Mouse (Mus musculus) heart, embryonic 13.5 days (tissue): Measurements from ENCODE around the gene Tcf7. TPM values are rescaled to one million over a fixed set of nuclear protein-coding genes. Genes with fewer than 3 reads are reported as not detected.

ENCODE experiments used
- ATAC-seq: fragments of 200-750 bp; cut with Nextera tagmentation; 2 replicates; pipeline ENCODE4 v1.8.0; 2017; ENCODE audit warnings: moderate TSS enrichment; ENCODE audit not compliant: insufficient number of reproducible peaks, low FRiP score, low TSS enrichment; ENCODE audit errors: extremely low read depth
- H3K27ac ChIP-seq: fragments of 300-500 bp; sonication (generic); replicated peaks from 2 replicates; pipeline ENCODE4 v1.5.1; 2015; ENCODE audit warnings: moderate library complexity, mild to moderate bottlenecking, inconsistent platforms
- H3K27me3 ChIP-seq: fragments of 300-500 bp; sonication (generic); replicated peaks from 2 replicates; pipeline ENCODE4 v1.6.1; 2015; ENCODE audit warnings: mild to moderate bottlenecking, inconsistent platforms
- H3K36me3 ChIP-seq: fragments of 300-500 bp; sonication (generic); 2 replicates; pipeline ENCODE4 v1.6.1; 2015; ENCODE audit warnings: mild to moderate bottlenecking, inconsistent platforms
- H3K4me1 ChIP-seq: fragments of 300-500 bp; sonication (generic); 2 replicates; pipeline ENCODE4 v1.6.1; 2015; ENCODE audit warnings: inconsistent platforms
- H3K4me2 ChIP-seq: fragments of 300-500 bp; sonication (generic); 2 replicates; pipeline ENCODE4 v1.6.1; 2015; ENCODE audit warnings: inconsistent platforms, mild to moderate bottlenecking, moderate library complexity
- H3K4me3 ChIP-seq: fragments of 300-500 bp; sonication (generic); 2 replicates; pipeline ENCODE4 v1.5.1; 2015; ENCODE audit warnings: moderate library complexity, mild to moderate bottlenecking, inconsistent platforms
- H3K9ac ChIP-seq: fragments of 300-500 bp; sonication (generic); 2 replicates; pipeline ENCODE4 v1.6.1; 2015; ENCODE audit warnings: inconsistent platforms, mild to moderate bottlenecking, moderate library complexity
- H3K9me3 ChIP-seq: fragments of 300-500 bp; sonication (generic); 2 replicates; pipeline ENCODE4 v1.6.1; 2016; ENCODE audit warnings: inconsistent platforms
- WGBS: fragments of 180-500 bp; shearing (Covaris S2); methylation state at CpG from one replicate; pipeline ENCODE4 v1.1.7; 2015; ENCODE audit warnings: mixed read lengths; 5-methylcytosine and 5-hydroxymethylcytosine counted together
- polyA plus RNA-seq: library from polyadenylated mRNA; unstranded; fragments of >200 nt; fragmentation: Nextera tagmentation; extraction: Ambion mirVana; gene quantifications from 2 replicates; pipeline ENCODE4 v1.2.1, GENCODE M21; 2015

The Tcf7 gene
- polyA plus RNA-seq, 1 experiment from 2014 or later = 4.3 TPM

GRCm38 (mm10) chr11:52283596-52284571 lies 1.1 kb upstream of the Tcf7 start:
- ATAC-seq = no peak; the same call in 1 of the 2 replicates

GRCm38 (mm10) chr11:52282420-52282773 lies 417 bp downstream of the Tcf7 start:
- 1% methylated on average over 19 of the region's 19 CpGs for WGBS
- peak overlapping the region; percentile 85 for H3K9ac ChIP-seq
- no peak for ATAC-seq
- peak overlapping the region; percentile 85 for H3K4me2 ChIP-seq
- peaks cover 38% of the 10 kb centered on the region for H3K4me1 ChIP-seq
- H3K4me3 ChIP-seq = peak overlapping the region; percentile 73
- H3K27me3 ChIP-seq = peaks cover 39% of the 10 kb centered on the region
- no peaks in the 10 kb centered on the region for H3K36me3 ChIP-seq
- H3K27ac ChIP-seq = no peak overlapping the region
- no peaks in the 10 kb centered on the region for H3K9me3 ChIP-seq

More at GRCm38 (mm10) chr11:52283596-52284571, 1.1 kb upstream of the Tcf7 start:
- Histone ChIP-seq H3K4me2 (peak overlapping the region; percentile 85), H3K27me3 (peaks cover 39% of the 10 kb centered on the region), H3K27ac (no peak overlapping the region), H3K9me3 (no peaks in the 10 kb centered on the region), H3K36me3 (no peaks in the 10 kb centered on the region), H3K4me3 (peak overlapping the region; percentile 73), H3K9ac (peak overlapping the region; percentile 64), H3K4me1 (peaks cover 38% of the 10 kb centered on the region)
- WGBS = 10% methylated on average over 44 of the region's 44 CpGs

- WGBS = 75% methylated on average over 19 of the region's 19 CpGs
Observed at GRCm38 (mm10) chr11:52281568-52282328, 1.1 kb downstream of the Tcf7 start.

GRCm38 (mm10) chr11:52280566-52281455 lies 2.0 kb downstream of the Tcf7 start:
- Histone ChIP-seq H3K9ac (no peak overlapping the region), H3K4me1 (peaks cover 26% of the 10 kb centered on the region), H3K4me3 (no peak overlapping the region), H3K36me3 (no peaks in the 10 kb centered on the region), H3K27me3 (peaks cover 39% of the 10 kb centered on the region), H3K27ac (no peak overlapping the region), H3K4me2 (no peak overlapping the region), H3K9me3 (no peaks in the 10 kb centered on the region)
- ATAC-seq = no peak
- 85% methylated on average over 11 of the region's 11 CpGs for WGBS

More at GRCm38 (mm10) chr11:52281568-52282328, 1.1 kb downstream of the Tcf7 start:
- peak overlapping the region; percentile 73 for H3K4me3 ChIP-seq
- no peak for ATAC-seq
- H3K9ac ChIP-seq = peak overlapping the region; percentile 85
- H3K27me3 ChIP-seq = peaks cover 39% of the 10 kb centered on the region
- no peak overlapping the region for H3K27ac ChIP-seq
- H3K4me2 ChIP-seq = peak overlapping the region; percentile 85
- no peaks in the 10 kb centered on the region for H3K9me3 ChIP-seq
- H3K4me1 ChIP-seq = peaks cover 35% of the 10 kb centered on the region
- H3K36me3 ChIP-seq = no peaks in the 10 kb centered on the region

GRCm38 (mm10) chr11:52279611-52280145 lies 3.1 kb downstream of the Tcf7 start:
- no peak for ATAC-seq
- no peak overlapping the region for H3K4me3 ChIP-seq
- H3K9me3 ChIP-seq = no peaks in the 10 kb centered on the region
- peaks cover 31% of the 10 kb centered on the region for H3K4me1 ChIP-seq
- 89% methylated on average over 8 of the region's 8 CpGs for WGBS
- H3K9ac ChIP-seq = no peak overlapping the region
- peaks cover 28% of the 10 kb centered on the region for H3K27me3 ChIP-seq
- no peak overlapping the region for H3K4me2 ChIP-seq
- no peaks in the 10 kb centered on the region for H3K36me3 ChIP-seq
- H3K27ac ChIP-seq = no peak overlapping the region

- H3K9me3 ChIP-seq = no peaks in the 10 kb centered on the region
- H3K9ac ChIP-seq = no peak overlapping the region
- H3K4me3 ChIP-seq = no peak overlapping the region
Observed at GRCm38 (mm10) chr11:52278991-52279390, 3.8 kb downstream of the Tcf7 start.

GRCm38 (mm10) chr11:52278164-52278563 lies 4.7 kb downstream of the Tcf7 start:
- ATAC-seq = no peak
- H3K9me3 ChIP-seq = no peaks in the 10 kb centered on the region
- H3K36me3 ChIP-seq = no peaks in the 10 kb centered on the region
- H3K27me3 ChIP-seq = peaks cover 20% of the 10 kb centered on the region
- 89% methylated on average over 3 of the region's 3 CpGs for WGBS
- H3K4me3 ChIP-seq = no peak overlapping the region
- H3K9ac ChIP-seq = no peak overlapping the region
- no peak overlapping the region for H3K27ac ChIP-seq
- H3K4me2 ChIP-seq = no peak overlapping the region
- peaks cover 28% of the 10 kb centered on the region for H3K4me1 ChIP-seq

More at GRCm38 (mm10) chr11:52278991-52279390, 3.8 kb downstream of the Tcf7 start:
- H3K4me2 ChIP-seq = no peak overlapping the region
- H3K27ac ChIP-seq = no peak overlapping the region
- H3K27me3 ChIP-seq = peaks cover 24% of the 10 kb centered on the region
- no peak for ATAC-seq
- no peaks in the 10 kb centered on the region for H3K36me3 ChIP-seq
- H3K4me1 ChIP-seq = peaks cover 29% of the 10 kb centered on the region
- WGBS = 90% methylated on average over 6 of the region's 6 CpGs

- Histone ChIP-seq H3K27ac (no peak overlapping the region), H3K4me2 (no peak overlapping the region), H3K9me3 (no peaks in the 10 kb centered on the region), H3K9ac (no peak overlapping the region), H3K4me3 (no peak overlapping the region), H3K36me3 (no peaks in the 10 kb centered on the region), H3K27me3 (peaks cover 20% of the 10 kb centered on the region), H3K4me1 (peaks cover 32% of the 10 kb centered on the region)
- no peak for ATAC-seq
- WGBS = 82% methylated on average over 6 of the region's 6 CpGs
Observed at GRCm38 (mm10) chr11:52277433-52278150, 5.2 kb downstream of the Tcf7 start.

- no peak overlapping the region for H3K9ac ChIP-seq
- peaks cover 17% of the 10 kb centered on the region for H3K27me3 ChIP-seq
- ATAC-seq = no peak
- peaks cover 34% of the 10 kb centered on the region for H3K4me1 ChIP-seq
- H3K4me3 ChIP-seq = no peak overlapping the region
- no peak overlapping the region for H3K27ac ChIP-seq
- H3K4me2 ChIP-seq = no peak overlapping the region
- no peaks in the 10 kb centered on the region for H3K9me3 ChIP-seq
- H3K36me3 ChIP-seq = no peaks in the 10 kb centered on the region
- 92% methylated on average over 8 of the region's 8 CpGs for WGBS
Observed at GRCm38 (mm10) chr11:52276961-52277391, 5.8 kb downstream of the Tcf7 start.
